Mouse (Mus musculus) testis, adult 2 months (tissue): Measurements from ENCODE around the gene Ltb.

Experiments used
- CTCF ChIP-seq: fragments of 200-500 bp; IDR thresholded peaks from 2 replicates; pipeline ENCODE4 v1.5.1; 2012; ENCODE audit warnings: low read depth, mild to moderate bottlenecking, inconsistent platforms, low read length, moderate library complexity; ENCODE audit not compliant: control insufficient read depth, insufficient read depth, insufficient replicate concordance
- POLR2A ChIP-seq: fragments of 200-500 bp; IDR thresholded peaks from 2 replicates; pipeline ENCODE4 v1.6.1; 2012; ENCODE audit warnings: low read depth, mild to moderate bottlenecking, inconsistent platforms, low read length, moderate library complexity; ENCODE audit not compliant: control insufficient read depth

- TF ChIP-seq CTCF: no peak
- no peak for TF ChIP-seq POLR2A
These were observed 50.8 kb downstream of the Ltb start for GRCm38 (mm10) chr17:35244999-35245398.
